Mouse (Mus musculus) neural tube, embryonic 15.5 days (tissue): ENCODE measurements at regions not wholly inside any gene's neighbourhood (a gene's known extent, or its start where the extent isn't known, plus 50 kb on each side); places are given as distances from the start of the nearest gene placed in this dataset.
"Not testable (repeated sequence)": the region's sequence is repeated elsewhere in the genome, so short reads cannot be mapped to it uniquely, and the experiment has no call there.

Source experiments
- ATAC-seq: fragments of 200-750 bp; cut with Nextera tagmentation; 2 replicates; pipeline ENCODE4 v1.8.0; 2017; ENCODE audit warnings: mild to moderate bottlenecking, moderate TSS enrichment, moderate library complexity; ENCODE audit not compliant: low FRiP score
- H3K27ac ChIP-seq: fragments of 300-500 bp; sonication (generic); replicated peaks from 2 replicates; pipeline ENCODE4 v1.5.1; 2015; ENCODE audit warnings: mild to moderate bottlenecking, inconsistent platforms
- H3K27me3 ChIP-seq: fragments of 300-500 bp; sonication (generic); replicated peaks from 2 replicates; pipeline ENCODE4 v1.6.1; 2015; ENCODE audit warnings: inconsistent platforms
- H3K36me3 ChIP-seq: fragments of 300-500 bp; sonication (generic); 2 replicates; pipeline ENCODE4 v1.6.1; 2015; ENCODE audit warnings: inconsistent platforms
- H3K4me1 ChIP-seq: fragments of 300-500 bp; sonication (generic); 2 replicates; pipeline ENCODE4 v1.6.1; 2015; ENCODE audit warnings: inconsistent platforms
- H3K4me2 ChIP-seq: fragments of 300-500 bp; sonication (generic); 2 replicates; pipeline ENCODE4 v1.6.1; 2015; ENCODE audit warnings: inconsistent platforms, mild to moderate bottlenecking, moderate library complexity
- H3K4me3 ChIP-seq: fragments of 300-500 bp; sonication (generic); replicated peaks from 2 replicates; pipeline ENCODE4 v1.5.1; 2015; ENCODE audit warnings: mild to moderate bottlenecking, inconsistent platforms
- H3K9ac ChIP-seq: fragments of 300-500 bp; sonication (generic); replicated peaks from 2 replicates; pipeline ENCODE4 v1.6.1; 2015; ENCODE audit warnings: mild to moderate bottlenecking, inconsistent platforms
- H3K9me3 ChIP-seq: fragments of 300-500 bp; sonication (generic); replicated peaks from 2 replicates; pipeline ENCODE4 v1.6.1; 2016; ENCODE audit warnings: inconsistent platforms
- WGBS: fragments of 180-500 bp; shearing (Covaris S2); methylation state at CpG from one replicate; pipeline ENCODE4 v1.1.7; 2015; ENCODE audit warnings: mixed read lengths; 5-methylcytosine and 5-hydroxymethylcytosine counted together

DNA sequence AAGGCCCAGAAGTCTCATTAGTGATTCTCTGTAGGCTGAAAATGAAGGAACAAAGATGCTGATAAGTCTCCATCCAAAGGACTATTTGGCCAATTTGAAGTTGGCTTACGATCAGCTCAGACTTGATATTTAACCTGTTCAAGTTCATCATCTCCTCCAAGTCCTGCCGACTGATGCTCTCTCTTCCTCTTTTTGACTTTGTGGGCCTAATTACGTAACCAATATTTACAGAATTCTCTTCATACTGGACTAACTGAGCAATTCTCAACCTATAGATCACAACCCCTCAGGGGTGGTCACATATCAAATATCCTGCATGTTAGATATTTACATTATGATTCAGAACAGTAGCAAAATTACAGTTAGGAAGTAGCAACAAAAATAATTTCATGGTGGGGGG lies 101.2 kb upstream of the Frmd4a start:
- H3K4me1 ChIP-seq: no peaks in the 10 kb centered on the region
- ATAC-seq: no peak
- 94% methylated on average over 3 of the region's 3 CpGs for WGBS

GRCm38 (mm10) chr2:3918156-3918555 lies 99.4 kb upstream of the Frmd4a start:
- no peaks in the 10 kb centered on the region for H3K27me3 ChIP-seq
- no peak overlapping the region for H3K27ac ChIP-seq
- H3K9ac ChIP-seq: no peak overlapping the region
- H3K4me3 ChIP-seq: no peak overlapping the region
- no peak for ATAC-seq
- no peak overlapping the region for H3K4me2 ChIP-seq
- 74% methylated on average over 6 of the region's 6 CpGs for WGBS
- H3K36me3 ChIP-seq: no peaks in the 10 kb centered on the region
- no peaks in the 10 kb centered on the region for H3K4me1 ChIP-seq
- no peaks in the 10 kb centered on the region for H3K9me3 ChIP-seq

More for the DNA sequence above, 101.2 kb upstream of the Frmd4a start:
- no peaks in the 10 kb centered on the region for H3K9me3 ChIP-seq
- H3K4me3 ChIP-seq: no peak overlapping the region
- H3K4me2 ChIP-seq: no peak overlapping the region
- no peak overlapping the region for H3K27ac ChIP-seq
- no peak overlapping the region for H3K9ac ChIP-seq
- no peaks in the 10 kb centered on the region for H3K27me3 ChIP-seq
- H3K36me3 ChIP-seq: no peaks in the 10 kb centered on the region

DNA sequence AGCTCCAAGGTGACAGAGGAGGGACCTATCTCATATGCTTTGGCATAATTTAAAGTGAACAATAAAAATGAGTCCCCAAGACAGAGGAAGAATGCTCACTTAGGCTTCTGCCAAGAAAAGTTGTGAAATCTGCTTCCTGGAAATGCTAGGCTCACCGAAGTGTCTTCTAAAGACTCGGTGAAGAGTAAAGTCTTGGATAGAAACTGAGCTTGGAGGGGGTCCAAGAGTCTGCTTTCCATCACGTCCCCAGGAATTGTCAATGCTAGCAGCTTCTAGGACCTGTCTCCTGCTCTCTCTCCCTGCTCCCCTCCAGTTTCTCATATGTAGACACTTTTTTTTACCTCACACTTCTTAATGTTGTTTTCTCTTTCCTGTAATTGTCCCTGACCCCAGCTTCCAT lies 97.6 kb upstream of the Frmd4a start:
- H3K9me3 ChIP-seq: no peaks in the 10 kb centered on the region
- no peak overlapping the region for H3K4me2 ChIP-seq
- 0 out of 2 replicates have a peak, but pooled peaks cover under 1% of the 10 kb centered on the region for H3K4me1 ChIP-seq
- H3K36me3 ChIP-seq: no peaks in the 10 kb centered on the region
- no peaks in the 10 kb centered on the region for H3K27me3 ChIP-seq
- no peak overlapping the region for H3K27ac ChIP-seq
- H3K9ac ChIP-seq: no peak overlapping the region
- ATAC-seq: no peak
- WGBS: 77% methylated on average over 3 of the region's 3 CpGs
- H3K4me3 ChIP-seq: no peak overlapping the region

DNA sequence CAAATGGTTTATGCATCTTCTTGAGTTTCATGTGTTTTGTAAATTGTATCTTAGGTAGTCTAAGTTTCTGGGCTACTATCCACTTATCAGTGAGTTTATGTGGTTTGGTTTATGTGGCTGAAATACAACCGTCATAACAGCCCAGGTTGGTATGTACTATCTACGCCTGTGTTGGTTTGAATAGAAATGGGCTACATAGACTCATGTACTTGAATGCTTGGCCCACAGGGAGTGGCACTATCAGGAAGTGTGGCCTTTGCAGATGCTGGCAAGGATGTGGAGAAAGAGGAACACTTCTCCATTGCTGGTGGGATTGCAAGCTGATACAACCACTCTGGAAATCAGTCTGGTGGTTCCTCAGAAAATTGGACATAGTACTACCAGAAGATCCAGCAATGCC lies 96.4 kb upstream of the Frmd4a start:
- 95% methylated on average over 2 of the region's 2 CpGs for WGBS
- H3K4me2 ChIP-seq, ATAC-seq, H3K4me3 ChIP-seq, H3K36me3 ChIP-seq, H3K27ac ChIP-seq, H3K9me3 ChIP-seq, H3K9ac ChIP-seq, H3K27me3 ChIP-seq, H3K4me1 ChIP-seq: not testable (repeated sequence)

GRCm38 (mm10) chr2:3922739-3923138 lies 94.8 kb upstream of the Frmd4a start:
- Histone ChIP-seq H3K9ac (no peak overlapping the region), H3K4me3 (no peak overlapping the region), H3K27ac (no peak overlapping the region), H3K36me3 (no peaks in the 10 kb centered on the region), H3K4me2 (no peak overlapping the region), H3K4me1 (peaks cover 6% of the 10 kb centered on the region; the same call in 1 of the 2 replicates), H3K9me3 (no peaks in the 10 kb centered on the region), H3K27me3 (no peaks in the 10 kb centered on the region)
- no peak for ATAC-seq
- WGBS: 92% methylated on average over 4 of the region's 4 CpGs

DNA sequence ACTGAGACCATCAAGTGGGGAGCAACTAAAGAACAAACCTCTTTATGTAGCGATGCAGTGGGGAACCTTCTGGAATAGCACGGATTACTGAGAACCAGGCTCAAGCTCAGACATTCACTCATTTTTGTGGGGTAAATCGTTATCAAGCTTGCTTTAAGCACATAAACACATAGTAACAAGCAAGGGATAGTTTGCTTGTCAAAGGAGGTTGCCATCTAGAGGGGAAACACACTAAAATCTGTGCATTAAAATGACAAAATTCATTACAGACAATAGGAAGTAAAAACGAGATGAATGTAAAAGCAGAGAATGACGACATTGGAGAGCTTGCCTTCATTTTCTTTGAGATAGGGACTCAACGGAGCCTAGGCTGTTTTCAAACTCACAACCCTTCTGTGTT lies 92.8 kb upstream of the Frmd4a start:
- no peak overlapping the region for H3K9ac ChIP-seq
- no peak overlapping the region for H3K27ac ChIP-seq
- peaks cover 6% of the 10 kb centered on the region; the same call in 1 of the 2 replicates for H3K4me1 ChIP-seq
- no peaks in the 10 kb centered on the region for H3K36me3 ChIP-seq
- no peak overlapping the region for H3K4me2 ChIP-seq
- no peak for ATAC-seq
- no peaks in the 10 kb centered on the region for H3K9me3 ChIP-seq
- H3K27me3 ChIP-seq: no peaks in the 10 kb centered on the region
- no peak overlapping the region for H3K4me3 ChIP-seq
- WGBS: 81% methylated on average over 6 of the region's 6 CpGs

DNA sequence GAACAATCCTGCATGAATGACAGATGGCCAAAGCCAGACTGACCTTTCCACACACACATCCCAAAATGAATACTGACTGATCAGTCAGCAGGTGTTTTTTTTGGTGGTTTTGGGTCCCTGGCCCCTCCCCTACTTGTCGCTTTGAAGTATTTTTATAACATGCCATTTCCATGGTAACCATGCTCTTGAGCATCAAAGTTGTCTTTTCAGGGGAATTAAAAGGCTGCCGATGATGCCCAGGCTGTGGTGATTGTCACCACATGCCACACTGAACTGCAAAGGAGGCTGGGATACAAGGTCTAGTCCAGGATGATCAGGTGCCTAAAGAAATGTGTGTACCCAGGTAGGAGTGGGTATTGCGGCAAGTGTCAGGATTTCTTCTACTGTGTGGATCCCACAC lies 92.3 kb upstream of the Frmd4a start:
- no peak for ATAC-seq
- Histone ChIP-seq H3K4me1 (peaks cover 6% of the 10 kb centered on the region; the same call in 1 of the 2 replicates), H3K27ac (no peak overlapping the region), H3K4me2 (no peak overlapping the region), H3K9ac (no peak overlapping the region), H3K27me3 (no peaks in the 10 kb centered on the region), H3K4me3 (no peak overlapping the region), H3K36me3 (no peaks in the 10 kb centered on the region), H3K9me3 (no peaks in the 10 kb centered on the region)
- 50% methylated on average over 3 of the region's 3 CpGs for WGBS

DNA sequence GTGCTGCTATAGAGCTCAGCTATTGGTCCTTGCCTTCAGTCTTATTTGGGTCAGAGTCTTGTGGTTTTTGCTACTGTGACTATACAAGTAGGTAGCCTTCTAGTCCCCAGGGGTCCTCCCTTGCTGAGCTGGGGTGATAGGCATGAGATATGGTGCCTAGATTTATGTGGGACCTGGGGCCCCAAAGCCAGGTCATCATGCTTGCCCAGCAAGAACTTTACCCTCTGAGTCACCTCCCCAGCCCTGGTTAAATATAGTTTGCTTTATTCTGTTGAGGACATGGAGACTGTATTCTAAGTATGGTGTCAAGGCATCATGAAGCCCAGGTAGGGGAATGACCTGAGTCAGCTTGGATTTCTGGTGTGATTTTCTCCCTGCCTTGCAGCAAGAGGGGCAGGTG lies 91.4 kb upstream of the Frmd4a start:
- no peak for ATAC-seq
- Histone ChIP-seq H3K9me3 (no peaks in the 10 kb centered on the region), H3K27me3 (no peaks in the 10 kb centered on the region), H3K4me1 (peaks cover 6% of the 10 kb centered on the region; the same call in 1 of the 2 replicates), H3K27ac (no peak overlapping the region), H3K4me2 (no peak overlapping the region), H3K4me3 (no peak overlapping the region), H3K36me3 (no peaks in the 10 kb centered on the region), H3K9ac (no peak overlapping the region)

GRCm38 (mm10) chr2:3927141-3927810 lies 90.2 kb upstream of the Frmd4a start:
- Histone ChIP-seq H3K27me3 (no peaks in the 10 kb centered on the region), H3K36me3 (no peaks in the 10 kb centered on the region), H3K9ac (no peak overlapping the region), H3K4me3 (no peak overlapping the region), H3K4me2 (no peak overlapping the region), H3K9me3 (no peaks in the 10 kb centered on the region), H3K27ac (no peak overlapping the region), H3K4me1 (peaks cover 6% of the 10 kb centered on the region; the same call in 1 of the 2 replicates)
- 73% methylated on average over 8 of the region's 8 CpGs for WGBS
- no peak for ATAC-seq

GRCm38 (mm10) chr2:3927853-3928252 lies 89.7 kb upstream of the Frmd4a start:
- no peak overlapping the region for H3K9ac ChIP-seq
- no peak overlapping the region for H3K27ac ChIP-seq
- H3K4me2 ChIP-seq: no peak overlapping the region
- ATAC-seq: no peak
- no peaks in the 10 kb centered on the region for H3K36me3 ChIP-seq
- no peak overlapping the region for H3K4me3 ChIP-seq
- no peaks in the 10 kb centered on the region for H3K27me3 ChIP-seq
- 73% methylated on average over 4 of the region's 4 CpGs for WGBS
- H3K4me1 ChIP-seq: peaks cover 6% of the 10 kb centered on the region; the same call in 1 of the 2 replicates
- H3K9me3 ChIP-seq: no peaks in the 10 kb centered on the region

DNA sequence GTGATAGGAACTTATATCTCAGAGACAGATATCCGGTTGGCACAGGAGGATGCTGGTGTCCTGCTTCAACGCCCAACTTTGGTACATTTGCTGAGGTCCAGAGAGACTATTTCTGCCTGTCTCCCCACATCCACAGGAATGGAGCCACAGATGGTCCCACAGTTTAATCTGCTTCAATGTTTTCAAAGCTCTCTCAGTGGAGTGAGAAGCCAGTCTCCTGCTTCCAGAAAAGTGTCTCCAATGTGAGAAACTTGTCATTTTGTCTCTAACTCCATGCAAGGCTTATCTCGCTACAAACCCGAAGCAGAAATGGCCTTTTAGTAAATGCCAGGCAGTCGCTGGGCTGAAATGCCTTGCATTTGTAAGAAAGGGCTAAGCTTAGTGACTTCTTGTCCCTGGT lies 86.9 kb upstream of the Frmd4a start:
- Histone ChIP-seq H3K9ac (no peak overlapping the region), H3K4me3 (no peak overlapping the region), H3K27ac (no peak overlapping the region), H3K4me2 (no peak overlapping the region), H3K27me3 (no peaks in the 10 kb centered on the region), H3K4me1 (no peaks in the 10 kb centered on the region), H3K36me3 (no peaks in the 10 kb centered on the region), H3K9me3 (no peaks in the 10 kb centered on the region)
- no peak for ATAC-seq
- 87% methylated on average over 5 of the region's 5 CpGs for WGBS

GRCm38 (mm10) chr2:3940786-3941185 lies 76.7 kb upstream of the Frmd4a start:
- no peak overlapping the region for H3K9ac ChIP-seq
- H3K4me2 ChIP-seq: no peak overlapping the region
- H3K27me3 ChIP-seq: no peaks in the 10 kb centered on the region
- no peak overlapping the region for H3K4me3 ChIP-seq
- H3K27ac ChIP-seq: no peak overlapping the region
- no peaks in the 10 kb centered on the region for H3K4me1 ChIP-seq
- H3K9me3 ChIP-seq: no peaks in the 10 kb centered on the region
- H3K36me3 ChIP-seq: no peaks in the 10 kb centered on the region
- ATAC-seq: no peak
- WGBS: 82% methylated on average over 2 of the region's 2 CpGs
